Mouse (Mus musculus) erythroblast, embryonic 14.5 days (primary cell): Measurements from ENCODE around the gene 4933411K16Rik. TPM values are rescaled to one million over a fixed set of nuclear protein-coding genes. Genes with fewer than 3 reads are reported as not detected.

ENCODE experiments used
- H3K27me3 ChIP-seq: 2 replicates; pipeline ENCODE4 v1.6.1; 2012; ENCODE audit warnings: inconsistent platforms; ENCODE audit not compliant: control insufficient read depth
- H3K36me3 ChIP-seq: 2 replicates; pipeline ENCODE4 v1.6.1; 2012; ENCODE audit warnings: mild to moderate bottlenecking, inconsistent platforms; ENCODE audit not compliant: control insufficient read depth
- H3K4me1 ChIP-seq: 2 replicates; pipeline ENCODE4 v1.6.1; 2012; ENCODE audit warnings: inconsistent platforms; ENCODE audit not compliant: control insufficient read depth
- H3K4me3 ChIP-seq: replicated peaks from 2 replicates; pipeline ENCODE3; 2012; ENCODE audit warnings: moderate library complexity, mild to moderate bottlenecking, inconsistent platforms
- H3K9me3 ChIP-seq: 2 replicates; pipeline ENCODE4 v1.6.1; 2012; ENCODE audit warnings: low read length, inconsistent platforms, mixed read lengths; ENCODE audit not compliant: control insufficient read depth
- GATA1 ChIP-seq: IDR thresholded peaks from 2 replicates; pipeline ENCODE4 v1.6.1; 2012; ENCODE audit warnings: low read length, inconsistent platforms, mixed read lengths
- TAL1 ChIP-seq: IDR thresholded peaks from 3 replicates; pipeline ENCODE4 v1.6.1; 2012; ENCODE audit warnings: low read length, inconsistent platforms, mixed read lengths
- polyA plus RNA-seq: library from polyadenylated mRNA; stranded (reverse); fragments of >175 nt; gene quantifications from 2 replicates; pipeline ENCODE4 v1.2.3, GENCODE M21; 2012

4933411K16Rik gene
- not detected in 2 replicates for polyA plus RNA-seq

DNA sequence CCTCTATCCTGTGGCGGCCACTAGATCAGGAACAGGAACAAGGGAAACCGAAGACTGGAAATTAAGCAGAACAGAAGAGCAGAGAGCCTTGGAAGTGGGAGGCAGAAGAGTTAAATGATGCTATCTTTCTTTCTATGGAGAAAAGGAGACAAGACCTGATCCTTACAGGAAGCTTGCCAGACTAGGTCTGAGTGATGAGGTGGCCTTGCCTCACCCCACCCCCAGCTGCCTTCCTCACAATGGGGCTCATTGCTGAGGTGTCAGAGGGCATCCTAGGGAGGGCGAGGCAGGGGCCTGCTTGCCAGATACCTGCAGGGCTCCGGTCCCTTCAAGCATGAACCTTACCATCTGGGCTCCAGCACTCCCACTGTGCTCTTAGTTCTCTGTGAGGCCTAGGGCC lies at the start of gene 4933411K16Rik:
4933411K16Rik (plus strand) TSS at position 301 of the 400 bp plus-strand sequence.
- Histone ChIP-seq H3K9me3 (no peaks in the 10 kb centered on the region), H3K4me3 (no peak within 1 kb of the TSS), H3K27me3 (0 out of 2 replicates have a peak, but pooled peaks cover under 1% of the 10 kb centered on the region), H3K4me1 (no peaks in the 10 kb centered on the region), H3K36me3 (no peaks in the 10 kb centered on the region; the same call in 1 of the 2 replicates)
- TF ChIP-seq TAL1: no peak
- no peak for TF ChIP-seq GATA1

DNA sequence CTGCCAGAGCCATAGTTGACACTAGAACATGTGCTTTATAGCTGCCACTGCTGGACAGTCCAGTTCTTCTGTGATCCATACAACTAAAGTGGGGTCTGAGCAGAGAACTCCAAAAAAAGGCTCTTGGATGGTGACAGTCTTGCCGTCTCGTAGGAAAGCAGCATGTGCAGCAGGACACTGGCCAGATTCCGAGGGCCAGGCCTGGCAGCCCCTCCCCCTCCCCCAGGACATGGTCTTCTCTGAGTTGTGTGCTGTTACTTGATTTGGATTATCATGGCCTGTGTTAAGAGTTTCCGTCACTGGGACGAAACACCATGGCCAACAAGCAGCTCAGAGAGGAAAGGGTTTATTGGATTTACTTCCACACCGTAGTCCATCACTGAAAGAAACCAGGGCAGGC lies 47.8 kb upstream of the 4933411K16Rik start:
- H3K4me3 ChIP-seq: no peak overlapping the region
- no peak for TF ChIP-seq TAL1
- no peak for TF ChIP-seq GATA1
- no peaks in the 10 kb centered on the region for H3K9me3 ChIP-seq
- no peaks in the 10 kb centered on the region for H3K36me3 ChIP-seq
- H3K4me1 ChIP-seq: no peaks in the 10 kb centered on the region
- H3K27me3 ChIP-seq: no peaks in the 10 kb centered on the region

DNA sequence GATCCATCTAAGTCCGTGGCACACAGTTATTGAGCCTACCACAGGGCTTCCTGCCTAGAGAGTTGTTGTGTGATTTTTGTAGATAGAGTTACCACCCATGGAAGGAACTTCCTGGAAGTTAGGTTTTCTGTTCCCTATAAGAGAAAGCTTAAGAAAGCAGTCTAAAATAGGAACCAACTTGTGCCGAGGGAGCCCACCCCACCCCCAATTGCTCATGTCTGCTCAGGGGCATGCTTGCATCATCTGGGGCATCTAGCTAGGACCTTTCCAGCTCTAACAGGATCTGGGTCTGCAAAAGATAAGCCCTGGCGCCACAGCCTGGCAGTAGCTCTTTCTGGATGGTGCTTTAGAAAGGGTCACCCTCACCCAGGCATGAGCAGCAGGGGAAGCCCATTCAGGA lies 46.4 kb upstream of the 4933411K16Rik start:
- Histone ChIP-seq H3K4me3 (no peak overlapping the region), H3K4me1 (no peaks in the 10 kb centered on the region), H3K9me3 (no peaks in the 10 kb centered on the region), H3K27me3 (no peaks in the 10 kb centered on the region), H3K36me3 (no peaks in the 10 kb centered on the region)
- TF ChIP-seq GATA1: no peak

DNA sequence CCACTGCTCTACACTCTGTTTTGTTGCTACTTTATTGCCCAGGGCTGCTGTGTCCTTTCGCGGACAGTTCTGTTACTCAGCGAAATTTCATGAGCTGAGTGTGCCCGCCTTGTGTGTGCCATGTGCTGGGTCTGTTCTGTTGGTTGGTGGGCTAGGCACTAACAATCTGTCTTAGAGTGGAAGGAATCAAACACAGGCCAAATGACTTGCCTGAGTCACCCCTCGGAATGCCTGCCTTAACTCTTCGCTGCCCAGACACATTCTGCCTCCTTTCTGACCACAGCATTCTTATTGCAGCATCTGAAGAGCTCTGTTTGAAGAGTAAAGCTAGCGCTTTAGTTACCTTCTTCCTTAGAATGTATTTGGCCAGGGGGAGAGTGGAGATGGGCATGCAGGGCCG lies 45.5 kb upstream of the 4933411K16Rik start:
- Histone ChIP-seq H3K4me1 (no peaks in the 10 kb centered on the region), H3K27me3 (no peaks in the 10 kb centered on the region), H3K4me3 (no peak overlapping the region), H3K36me3 (no peaks in the 10 kb centered on the region), H3K9me3 (no peaks in the 10 kb centered on the region)
- TF ChIP-seq TAL1 (no peak), GATA1 (no peak)

DNA sequence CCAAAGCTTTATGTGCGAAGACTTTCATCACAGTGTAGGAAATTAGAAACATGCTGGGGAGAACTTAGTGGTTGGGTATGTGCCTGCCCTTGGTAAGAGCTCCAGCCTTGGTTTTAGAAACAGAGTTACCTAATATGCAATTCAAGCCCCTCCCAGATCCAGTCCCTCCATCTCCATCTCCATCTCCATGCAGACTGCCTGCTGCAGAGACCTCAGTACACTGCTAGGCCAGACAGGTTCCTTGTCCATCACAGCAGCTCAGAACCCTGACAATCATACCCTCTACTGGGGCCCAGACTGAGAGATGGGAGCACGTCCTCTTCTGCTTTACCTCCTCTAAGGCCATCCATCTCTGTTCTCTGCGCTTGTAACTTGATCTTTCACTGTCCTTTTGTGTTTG lies 43.5 kb upstream of the 4933411K16Rik start:
- Histone ChIP-seq H3K4me1 (no peaks in the 10 kb centered on the region), H3K27me3 (no peaks in the 10 kb centered on the region), H3K9me3 (no peaks in the 10 kb centered on the region), H3K4me3 (no peak overlapping the region), H3K36me3 (no peaks in the 10 kb centered on the region)
- TF ChIP-seq TAL1 (no peak), GATA1 (no peak)

DNA sequence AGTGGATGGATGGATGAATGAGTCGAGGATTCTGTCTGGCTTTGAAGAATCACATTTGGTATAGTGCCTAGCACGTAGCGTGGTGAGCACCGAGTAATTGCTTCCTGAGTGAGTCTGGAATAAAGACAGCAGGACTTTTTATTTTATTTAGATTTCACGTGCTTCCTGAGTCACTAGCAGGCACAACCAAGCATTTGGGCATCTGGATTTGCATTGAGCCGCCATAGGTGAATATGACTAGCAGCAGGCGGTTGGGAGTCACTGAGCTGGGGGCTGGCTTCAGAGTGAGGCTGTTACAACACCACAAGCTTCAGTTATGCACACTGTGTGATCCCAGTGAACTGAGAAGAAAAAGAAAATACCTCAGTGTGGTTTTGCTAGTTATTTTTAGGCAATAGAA lies 43.0 kb upstream of the 4933411K16Rik start:
- H3K27me3 ChIP-seq: no peaks in the 10 kb centered on the region
- TF ChIP-seq GATA1: no peak
- no peak for TF ChIP-seq TAL1

DNA sequence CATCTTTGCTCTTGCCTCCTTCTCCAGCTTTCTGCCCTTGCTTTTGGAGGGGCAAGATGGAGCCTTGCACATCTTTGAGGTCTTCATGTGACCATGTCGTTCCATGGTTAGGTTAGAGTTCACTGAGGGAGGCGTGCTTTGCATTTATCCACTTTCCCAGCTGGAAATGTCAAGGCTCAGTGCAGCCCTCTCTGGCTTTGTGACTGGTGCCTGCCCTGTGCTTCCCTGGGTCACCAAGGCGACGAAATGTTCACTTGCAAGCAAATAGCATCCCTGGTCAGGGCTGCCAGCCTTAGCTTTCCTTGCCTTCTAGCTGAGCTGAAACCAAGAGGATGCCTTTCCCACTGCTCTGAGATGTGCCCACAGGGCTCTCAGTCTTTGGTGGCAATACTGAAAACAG lies 41.6 kb upstream of the 4933411K16Rik start:
- H3K9me3 ChIP-seq: no peaks in the 10 kb centered on the region
- H3K27me3 ChIP-seq: no peaks in the 10 kb centered on the region
- no peak for TF ChIP-seq TAL1
- TF ChIP-seq GATA1: no peak
- no peaks in the 10 kb centered on the region for H3K36me3 ChIP-seq
- no peak overlapping the region for H3K4me3 ChIP-seq
- no peaks in the 10 kb centered on the region for H3K4me1 ChIP-seq

More for the DNA sequence above, 43.0 kb upstream of the 4933411K16Rik start:
- Histone ChIP-seq H3K4me1 (no peaks in the 10 kb centered on the region), H3K4me3 (no peak overlapping the region), H3K36me3 (no peaks in the 10 kb centered on the region), H3K9me3 (no peaks in the 10 kb centered on the region)

DNA sequence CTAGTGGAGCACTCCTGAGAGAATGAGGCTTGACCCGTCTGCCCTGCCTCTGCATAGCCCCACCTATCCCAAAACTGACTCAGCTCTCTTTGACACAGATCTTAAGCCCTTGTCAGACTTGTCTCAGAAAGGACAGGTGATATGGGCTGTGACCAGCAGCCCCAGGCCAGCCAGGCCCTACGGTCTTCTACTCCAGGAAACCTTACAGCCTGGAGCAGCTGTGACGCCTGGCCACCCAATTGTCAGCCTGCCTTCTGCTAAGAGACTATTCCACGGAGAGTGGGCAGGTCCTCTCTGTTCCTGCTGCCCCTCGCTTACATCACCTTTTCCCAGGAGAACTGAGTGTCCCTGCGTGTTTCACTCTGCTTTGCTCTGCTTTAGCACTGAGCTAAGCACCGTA lies 40.9 kb upstream of the 4933411K16Rik start:
- Histone ChIP-seq H3K9me3 (no peaks in the 10 kb centered on the region), H3K36me3 (no peaks in the 10 kb centered on the region), H3K4me3 (no peak overlapping the region), H3K4me1 (no peaks in the 10 kb centered on the region), H3K27me3 (no peaks in the 10 kb centered on the region)
- TF ChIP-seq TAL1: no peak
- no peak for TF ChIP-seq GATA1

DNA sequence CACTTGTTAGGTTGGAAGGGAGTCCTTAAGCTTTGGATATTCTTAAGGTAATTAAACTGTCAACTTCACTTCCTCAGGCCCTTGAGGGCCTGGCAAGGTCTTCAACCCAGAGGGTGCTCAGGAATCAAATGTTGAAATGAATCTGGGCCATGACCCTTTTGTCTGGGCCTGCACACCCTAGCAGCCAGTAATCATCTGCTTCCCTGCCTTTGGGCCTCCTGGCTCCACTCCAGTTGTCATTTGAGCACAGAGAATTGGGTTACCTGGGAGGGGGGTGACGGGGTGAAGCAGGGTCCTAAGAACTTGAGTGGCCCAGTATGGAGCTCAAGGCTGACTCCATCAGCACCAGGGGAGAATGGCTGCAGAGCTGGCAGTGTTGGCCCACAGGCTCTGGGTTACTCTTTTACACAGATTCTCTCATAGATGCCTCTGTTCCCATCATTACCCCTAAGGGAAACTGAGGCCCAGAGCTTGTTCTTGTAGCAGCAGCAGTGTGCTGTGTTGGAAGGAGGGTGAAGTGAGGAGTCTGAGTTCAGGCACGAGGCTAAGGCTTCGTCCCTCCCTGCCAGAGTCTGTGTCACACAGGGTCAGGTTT lies 37.7 kb upstream of the 4933411K16Rik start:
- TF ChIP-seq GATA1: no peak
- TF ChIP-seq TAL1: no peak
- H3K4me3 ChIP-seq: no peak overlapping the region
- H3K9me3 ChIP-seq: no peaks in the 10 kb centered on the region
- H3K4me1 ChIP-seq: no peaks in the 10 kb centered on the region
- no peaks in the 10 kb centered on the region for H3K36me3 ChIP-seq
- H3K27me3 ChIP-seq: no peaks in the 10 kb centered on the region

DNA sequence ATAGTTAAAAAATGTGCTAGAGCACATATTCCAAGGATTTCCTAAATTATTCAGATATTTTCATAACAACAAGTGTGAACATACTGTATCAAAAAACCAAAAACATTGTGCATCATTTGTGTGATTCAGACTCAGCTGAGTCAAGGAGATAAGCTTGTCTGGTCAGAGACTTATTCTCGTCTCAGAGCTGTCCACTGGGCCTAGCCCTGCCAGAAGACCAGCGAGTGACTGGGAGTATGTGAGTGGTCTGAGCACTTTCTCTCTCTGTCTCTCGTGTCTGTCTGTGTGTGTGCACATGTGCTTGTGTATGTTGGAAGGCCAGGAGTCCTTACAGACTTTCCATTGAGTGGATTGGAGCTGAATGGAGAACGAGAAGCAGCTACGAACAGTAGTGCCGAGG lies 37.0 kb upstream of the 4933411K16Rik start:
- Histone ChIP-seq H3K27me3 (no peaks in the 10 kb centered on the region), H3K9me3 (no peaks in the 10 kb centered on the region), H3K36me3 (no peaks in the 10 kb centered on the region), H3K4me3 (no peak overlapping the region), H3K4me1 (no peaks in the 10 kb centered on the region)
- TF ChIP-seq GATA1 (no peak), TAL1 (no peak)
